Mouse (Mus musculus) stomach, postnatal 0 days (tissue): ENCODE data around the gene Ces5a. TPM values are rescaled to one million over a fixed set of nuclear protein-coding genes. Genes with fewer than 3 reads are reported as not detected.
A peak's percentile ranks its signal among the peaks of the same experiment; 100 is the strongest.
"Not testable (repeated sequence)": the region's sequence is repeated elsewhere in the genome, so short reads cannot be mapped to it uniquely, and the experiment has no call there.

Experiments
- ATAC-seq: fragments of 200-750 bp; cut with Nextera tagmentation; 2 replicates; pipeline ENCODE4 v1.8.0; 2017; ENCODE audit not compliant: low FRiP score, low TSS enrichment
- DNase-seq: peaks from one replicate; pipeline ENCODE4 v3.0.0-alpha.2; 2016; ENCODE audit warnings: low spot score
- H3K27ac ChIP-seq: fragments of 300-500 bp; sonication (generic); replicated peaks from 2 replicates; pipeline ENCODE4 v1.5.1; 2014; ENCODE audit warnings: mild to moderate bottlenecking, control low read depth
- H3K27me3 ChIP-seq: fragments of 300-500 bp; sonication (generic); 2 replicates; pipeline ENCODE4 v1.6.1; 2014; ENCODE audit warnings: low read length; ENCODE audit not compliant: control insufficient read depth, insufficient read depth
- H3K36me3 ChIP-seq: fragments of 300-500 bp; sonication (generic); 2 replicates; pipeline ENCODE4 v1.6.1; 2014; ENCODE audit warnings: low read length, mixed read lengths; ENCODE audit not compliant: control insufficient read depth, insufficient read depth
- H3K4me1 ChIP-seq: fragments of 300-500 bp; sonication (generic); replicated peaks from 2 replicates; pipeline ENCODE4 v1.6.1; 2014; ENCODE audit warnings: antibody characterized with exemption; ENCODE audit not compliant: control insufficient read depth, insufficient read depth
- H3K4me2 ChIP-seq: fragments of 300-500 bp; sonication (generic); replicated peaks from 2 replicates; pipeline ENCODE4 v1.6.1; 2014; ENCODE audit warnings: low read depth, mild to moderate bottlenecking, control low read depth, moderate library complexity
- H3K4me3 ChIP-seq: fragments of 300-500 bp; sonication (generic); 2 replicates; pipeline ENCODE4 v1.5.1; 2014; ENCODE audit warnings: low read depth, low read length, control low read depth
- H3K9ac ChIP-seq: fragments of 300-500 bp; sonication (generic); 2 replicates; pipeline ENCODE4 v1.6.1; 2014; ENCODE audit warnings: mild to moderate bottlenecking, low read length, control low read depth, mixed read lengths
- H3K9me3 ChIP-seq: fragments of 300-500 bp; sonication (generic); 2 replicates; pipeline ENCODE4 v1.6.1; 2016; ENCODE audit warnings: low read length; ENCODE audit not compliant: control insufficient read depth
- CTCF ChIP-seq: IDR thresholded peaks from 2 replicates; pipeline ENCODE4 v1.5.1; 2016; ENCODE audit warnings: antibody characterized with exemption, low read depth, mild to moderate bottlenecking, moderate library complexity
- EP300 ChIP-seq: optimal IDR thresholded peaks from 2 replicates; pipeline ENCODE3; 2016; ENCODE audit warnings: antibody characterized with exemption
- WGBS: fragments of 180-500 bp; shearing (Covaris S2); extraction: QIAGEN DNeasy Blood & Tissue Kit; methylation state at CpG from one replicate; pipeline ENCODE4 v1.1.7; 2014; 5-methylcytosine and 5-hydroxymethylcytosine counted together
- polyA plus RNA-seq: library from polyadenylated mRNA; unstranded; fragments of >200 nt; fragmentation: Nextera tagmentation; extraction: Ambion mirVana; gene quantifications from 2 replicates; pipeline ENCODE4 v1.2.1, GENCODE M21; 2015

The Ces5a gene
- polyA plus RNA-seq, 1 experiment from 2014 or later: 0.41 TPM

DNA sequence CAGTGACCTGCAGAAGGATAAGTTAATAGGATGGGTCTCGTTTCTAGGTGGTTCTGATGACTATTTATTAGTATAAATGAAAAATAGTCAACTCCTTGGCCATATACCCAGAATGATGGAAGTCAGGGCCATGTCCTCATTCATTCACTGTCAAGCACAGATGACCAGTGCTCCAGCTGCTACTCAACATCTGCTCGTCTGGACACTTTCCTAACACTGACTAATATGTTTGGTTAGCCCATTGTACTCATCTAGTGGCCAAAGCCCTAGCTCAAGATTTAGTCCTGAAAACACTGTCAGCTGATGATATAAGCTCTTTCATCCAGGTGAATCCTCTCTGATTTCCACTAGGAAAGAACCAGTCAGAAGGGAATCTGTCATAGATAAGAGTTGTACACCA lies 24.1 kb upstream of the Ces5a start:
- ATAC-seq: no peak
- no peaks in the 10 kb centered on the region for H3K36me3 ChIP-seq

DNA sequence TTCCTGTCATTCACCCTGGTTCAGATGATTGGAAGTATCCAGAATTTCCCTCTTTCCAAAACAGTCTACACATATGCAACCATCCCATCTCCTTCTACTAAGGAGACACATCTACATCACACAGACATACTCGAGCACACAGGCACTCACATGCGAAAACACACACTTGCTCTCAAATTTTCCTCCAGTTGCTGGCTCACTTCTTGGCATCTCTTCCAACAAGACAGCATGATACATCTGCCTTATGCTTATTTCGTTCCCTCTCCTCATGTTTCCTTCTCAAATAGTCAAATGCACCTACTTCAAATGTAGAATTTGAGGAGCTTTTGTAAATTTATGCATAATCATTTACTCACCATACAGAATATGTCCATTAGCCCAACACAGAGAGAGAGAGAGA lies 33.0 kb downstream of the Ces5a start:
- Histone ChIP-seq H3K9ac (no peak overlapping the region), H3K4me3 (no peak overlapping the region), H3K9me3 (no peaks in the 10 kb centered on the region), H3K4me1 (no peaks in the 10 kb centered on the region), H3K27me3 (no peaks in the 10 kb centered on the region), H3K27ac (no peak overlapping the region), H3K36me3 (no peaks in the 10 kb centered on the region), H3K4me2 (no peak overlapping the region)
- TF ChIP-seq CTCF (no peak), EP300 (no peak)
- WGBS: 82% methylated on average over 3 of the region's 3 CpGs
- DNase-seq: no peak
- ATAC-seq: no peak

More for the DNA sequence above, 24.1 kb upstream of the Ces5a start:
- no peak for TF ChIP-seq CTCF
- TF ChIP-seq EP300: no peak
- no peak overlapping the region for H3K27ac ChIP-seq
- no peak for DNase-seq
- 58% methylated on average over 2 of the region's 2 CpGs for WGBS
- H3K4me2 ChIP-seq: no peak overlapping the region
- H3K9ac ChIP-seq: no peak overlapping the region
- no peaks in the 10 kb centered on the region for H3K4me1 ChIP-seq
- no peaks in the 10 kb centered on the region for H3K27me3 ChIP-seq
- H3K9me3 ChIP-seq: no peaks in the 10 kb centered on the region
- no peak overlapping the region for H3K4me3 ChIP-seq

DNA sequence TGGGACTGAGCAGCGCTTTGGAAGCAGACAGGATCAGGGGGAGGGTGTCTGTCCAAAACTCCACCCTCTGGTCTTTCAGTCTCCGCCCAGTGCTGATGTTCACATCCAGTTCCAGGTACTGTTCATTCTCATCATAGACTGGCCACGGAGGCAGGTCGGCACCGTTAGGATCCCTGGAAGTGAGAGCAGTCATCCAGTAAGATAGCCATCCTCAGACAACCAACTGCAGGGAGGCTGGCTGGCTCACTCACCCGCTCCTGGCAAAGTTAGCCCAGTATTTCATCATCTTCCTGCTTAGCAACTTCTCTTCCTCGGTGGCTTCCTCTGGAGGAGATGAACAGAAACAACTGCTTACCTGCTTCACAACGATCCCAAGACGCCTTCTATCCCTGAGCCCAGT lies 36.2 kb downstream of the Ces5a start:
- no peak for ATAC-seq
- Histone ChIP-seq H3K4me3 (no peak overlapping the region), H3K27me3 (no peaks in the 10 kb centered on the region), H3K4me2 (no peak overlapping the region), H3K9ac (no peak overlapping the region), H3K27ac (no peak overlapping the region), H3K36me3 (no peaks in the 10 kb centered on the region), H3K4me1 (no peaks in the 10 kb centered on the region), H3K9me3 (no peaks in the 10 kb centered on the region)
- TF ChIP-seq EP300: no peak
- no peak for TF ChIP-seq CTCF
- WGBS: 45% methylated on average over 9 of the region's 9 CpGs
- DNase-seq: no peak

DNA sequence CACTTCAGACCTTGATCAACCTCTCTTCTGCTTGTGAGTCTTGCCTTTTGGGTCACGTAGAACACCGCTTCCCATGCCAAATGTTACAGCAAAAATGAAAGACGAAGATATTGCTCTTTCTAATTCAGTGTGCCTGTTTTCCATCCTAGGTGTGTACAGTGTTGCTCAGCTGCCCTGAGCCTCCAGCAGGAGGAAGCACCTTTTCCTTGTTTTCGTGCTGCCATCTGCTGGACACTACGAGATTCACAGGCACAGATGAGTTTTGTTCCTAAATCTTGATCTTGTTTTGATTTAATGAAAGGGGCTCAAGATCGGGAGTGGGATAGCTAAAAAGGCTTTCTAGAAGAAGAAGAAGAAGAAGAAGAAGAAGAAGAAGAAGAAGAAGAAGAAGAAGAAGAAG lies 40.3 kb downstream of the Ces5a start:
- 19% methylated on average over 6 of the region's 6 CpGs for WGBS

DNA sequence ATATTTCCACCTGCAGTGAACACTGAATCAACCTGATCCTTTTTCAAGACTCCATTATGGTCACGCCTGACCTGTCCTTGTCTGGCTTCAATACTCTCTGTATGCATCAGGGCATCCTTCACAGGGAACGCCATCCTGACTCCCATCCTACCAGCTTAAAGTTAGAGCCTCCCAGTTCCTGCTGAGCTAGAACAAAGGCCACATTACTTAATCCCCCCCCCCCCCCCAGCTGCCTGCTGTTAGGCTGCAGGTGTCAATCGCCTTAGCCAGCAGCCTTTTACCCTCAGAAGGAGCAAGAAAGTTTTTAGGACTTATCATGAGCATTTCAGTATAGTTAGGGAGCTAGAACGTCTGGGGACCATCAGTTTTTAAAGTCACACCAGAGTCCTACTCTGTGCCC lies 46.9 kb downstream of the Ces5a start:
- Histone ChIP-seq H3K27ac (no peak overlapping the region), H3K36me3 (no peaks in the 10 kb centered on the region), H3K9me3 (no peaks in the 10 kb centered on the region), H3K4me1 (no peaks in the 10 kb centered on the region), H3K27me3 (no peaks in the 10 kb centered on the region), H3K4me2 (no peak overlapping the region), H3K9ac (no peak overlapping the region), H3K4me3 (no peak overlapping the region)
- 14% methylated on average over 4 of the region's 4 CpGs for WGBS
- DNase-seq (peak; percentile 15), ATAC-seq (no peak)
- TF ChIP-seq EP300 (no peak), CTCF (no peak)

More for the DNA sequence above, 40.3 kb downstream of the Ces5a start:
- TF ChIP-seq EP300: no peak
- TF ChIP-seq CTCF: peak; percentile 93
- Histone ChIP-seq H3K9ac (no peak overlapping the region), H3K27ac (no peak overlapping the region), H3K4me2 (no peak overlapping the region), H3K36me3 (no peaks in the 10 kb centered on the region), H3K27me3 (no peaks in the 10 kb centered on the region), H3K4me1 (no peaks in the 10 kb centered on the region), H3K4me3 (no peak overlapping the region), H3K9me3 (no peaks in the 10 kb centered on the region)
- ATAC-seq: no peak
- peak; percentile 55 for DNase-seq

DNA sequence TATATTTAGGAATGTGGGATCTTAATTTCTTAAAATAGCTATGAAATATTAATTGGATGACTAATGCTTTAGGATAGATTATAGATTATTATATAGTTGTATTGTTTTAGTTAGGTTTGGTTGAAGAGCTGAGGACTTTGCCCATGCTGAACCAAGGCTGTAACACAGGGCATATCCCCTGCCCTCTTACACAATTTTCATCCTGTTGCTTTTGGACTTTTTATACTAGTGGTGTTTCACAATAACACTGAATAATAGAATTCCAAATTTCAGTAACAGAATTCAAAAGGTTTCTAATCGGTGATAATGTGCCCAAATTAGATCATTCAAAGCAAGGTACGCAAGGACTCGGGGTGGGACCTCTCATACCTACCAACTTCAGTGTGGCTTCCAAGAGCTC lies 57.4 kb downstream of the Ces5a start:
- no peak for ATAC-seq
- no peaks in the 10 kb centered on the region for H3K4me1 ChIP-seq
- no peaks in the 10 kb centered on the region for H3K9me3 ChIP-seq
- TF ChIP-seq EP300 (no peak), CTCF (no peak)
- H3K27me3 ChIP-seq: no peaks in the 10 kb centered on the region
- H3K4me3 ChIP-seq: no peak overlapping the region
- no peak overlapping the region for H3K27ac ChIP-seq
- WGBS: 92% methylated on average over 3 of the region's 3 CpGs
- no peaks in the 10 kb centered on the region for H3K36me3 ChIP-seq
- DNase-seq: no peak
- no peak overlapping the region for H3K4me2 ChIP-seq
- no peak overlapping the region for H3K9ac ChIP-seq

DNA sequence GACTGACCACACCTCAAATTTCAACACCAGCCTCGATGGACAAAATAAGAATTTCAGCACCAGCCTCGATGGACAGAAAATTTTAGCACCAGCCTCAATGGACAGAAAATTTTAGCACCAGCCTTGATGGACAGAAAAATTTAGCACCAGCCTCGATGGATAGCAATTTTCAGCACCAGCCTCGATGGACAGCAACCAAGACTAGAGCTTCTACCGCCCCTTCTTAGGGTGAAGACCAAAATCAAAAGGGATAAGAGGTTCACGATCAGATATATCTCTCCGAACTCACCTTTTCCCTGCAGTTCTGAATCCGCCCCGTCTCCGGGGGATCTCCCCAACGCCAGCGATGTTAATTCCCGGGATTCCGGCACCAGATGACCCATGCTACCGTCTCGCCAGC lies 65.9 kb downstream of the Ces5a start:
- ATAC-seq, DNase-seq, H3K4me1 ChIP-seq, H3K27ac ChIP-seq, H3K9ac ChIP-seq, H3K9me3 ChIP-seq, H3K27me3 ChIP-seq, H3K4me2 ChIP-seq, H3K36me3 ChIP-seq, H3K4me3 ChIP-seq: not testable (repeated sequence)
- 77% methylated on average over 16 of the region's 16 CpGs for WGBS
